Mouse (Mus musculus): ENCODE measurements around the gene Itgb4.
A peak's percentile ranks its signal among the peaks of the same experiment; 100 is the strongest.

Gene Itgb4

GRCm38 (mm10) chr11:116030088-116030897 is 55.8 kb downstream of the Itgb4 start, which contains the start of gene Unk:
Gene Unk, plus strand, starts transcription at chr11:116030322.
- DNase-seq, result peak; percentile 92

GRCm38 (mm10) chr11:116030898-116031845 is 56.7 kb downstream of the Itgb4 start:
- no peak for DNase-seq

GRCm38 (mm10) chr11:116034584-116034983 is 60.1 kb downstream of the Itgb4 start:
- no peak for DNase-seq

- DNase-seq, result no peak
Observed at GRCm38 (mm10) chr11:116036671-116037070, 62.2 kb downstream of the Itgb4 start.

GRCm38 (mm10) chr11:116037826-116038225 is 63.3 kb downstream of the Itgb4 start:
- no peak for DNase-seq

DNA sequence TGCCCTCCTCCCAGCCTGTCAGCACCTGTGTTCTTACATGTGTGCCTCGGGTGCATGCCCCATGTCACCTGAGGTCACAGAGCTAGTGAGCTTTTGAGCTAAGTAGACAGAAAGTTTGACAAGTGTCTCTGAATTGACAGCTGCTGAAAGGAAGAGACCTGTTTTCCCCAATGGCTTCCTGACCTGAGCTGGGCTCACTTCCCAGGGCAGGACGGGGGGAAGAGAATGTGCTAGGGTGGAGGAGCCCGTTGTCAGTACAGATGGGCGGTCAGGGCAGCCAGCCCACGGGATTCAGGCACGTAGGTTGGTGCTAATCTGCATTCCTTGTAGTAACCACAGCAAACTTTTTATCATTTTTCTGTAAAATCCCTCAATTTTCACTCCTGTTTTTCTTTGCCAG is 66.1 kb downstream of the Itgb4 start:
- DNase-seq, result no peak

- DNase-seq, result no peak
Observed at GRCm38 (mm10) chr11:116041833-116042232, 67.3 kb downstream of the Itgb4 start.

- DNase-seq, result no peak
Observed at GRCm38 (mm10) chr11:116042372-116043138, 68.0 kb downstream of the Itgb4 start.

GRCm38 (mm10) chr11:116043286-116043685 is 68.8 kb downstream of the Itgb4 start:
- DNase-seq, result no peak

DNA sequence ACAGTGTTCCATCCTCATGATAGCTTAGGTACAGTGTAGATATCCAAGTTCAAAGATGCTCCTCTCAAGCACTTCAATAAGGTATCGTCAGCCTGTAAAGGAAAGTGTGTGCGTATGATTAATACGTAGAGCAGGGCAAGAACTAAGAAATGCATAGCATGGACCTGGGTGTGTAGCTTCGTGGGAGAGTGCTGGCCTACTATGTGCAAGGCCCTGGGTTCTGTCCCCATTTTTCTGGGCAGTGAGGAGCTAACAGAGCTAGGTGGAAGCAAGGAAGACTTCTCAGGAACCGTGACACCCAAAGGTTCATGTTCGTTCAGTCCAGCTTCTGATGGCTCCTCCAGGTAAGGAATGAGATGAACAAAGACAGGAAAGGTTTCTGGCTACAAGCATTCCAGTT is 70.7 kb downstream of the Itgb4 start:
- DNase-seq, result no peak

- DNase-seq, result no peak
Observed at GRCm38 (mm10) chr11:116049610-116050009, 75.1 kb downstream of the Itgb4 start.

- DNase-seq, result no peak
Observed at GRCm38 (mm10) chr11:116050196-116050595, 75.7 kb downstream of the Itgb4 start.

DNA sequence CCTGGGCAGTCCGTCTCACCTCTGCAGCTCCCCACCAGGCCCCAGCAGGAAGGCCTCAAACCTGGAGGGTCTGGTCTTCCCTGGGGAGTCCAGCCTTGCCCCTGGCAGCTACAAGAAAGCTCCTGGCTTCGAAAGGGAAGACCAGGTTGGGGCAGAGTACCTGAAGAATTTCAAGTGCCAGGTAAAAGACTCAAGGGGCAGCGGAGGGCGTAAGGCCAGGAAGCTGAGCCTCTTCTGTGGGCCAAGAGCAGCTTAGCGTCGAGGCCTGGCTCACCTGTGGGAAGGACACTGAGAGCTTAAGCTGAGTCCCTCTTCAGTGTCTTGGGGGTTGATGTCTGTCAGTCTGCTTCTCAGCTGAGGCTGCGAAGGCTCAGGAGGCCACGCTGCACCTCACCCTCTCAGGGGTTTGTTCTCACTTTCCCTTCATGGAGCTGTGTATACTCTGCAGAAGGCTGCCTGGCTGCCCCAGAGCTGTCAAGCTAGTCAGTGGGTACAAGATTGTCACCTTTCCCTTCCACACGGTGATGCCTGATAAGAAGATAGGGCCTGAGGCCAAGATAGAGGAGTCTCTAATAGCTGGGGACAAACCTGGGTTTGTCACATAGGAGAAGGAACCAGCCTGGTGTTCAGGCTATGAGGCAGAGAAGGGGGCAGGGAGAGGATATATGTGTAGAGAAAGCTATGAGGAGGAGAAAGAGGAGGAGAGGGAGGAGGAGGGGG is 79.2 kb downstream of the Itgb4 start:
- DNase-seq, result no peak

DNA sequence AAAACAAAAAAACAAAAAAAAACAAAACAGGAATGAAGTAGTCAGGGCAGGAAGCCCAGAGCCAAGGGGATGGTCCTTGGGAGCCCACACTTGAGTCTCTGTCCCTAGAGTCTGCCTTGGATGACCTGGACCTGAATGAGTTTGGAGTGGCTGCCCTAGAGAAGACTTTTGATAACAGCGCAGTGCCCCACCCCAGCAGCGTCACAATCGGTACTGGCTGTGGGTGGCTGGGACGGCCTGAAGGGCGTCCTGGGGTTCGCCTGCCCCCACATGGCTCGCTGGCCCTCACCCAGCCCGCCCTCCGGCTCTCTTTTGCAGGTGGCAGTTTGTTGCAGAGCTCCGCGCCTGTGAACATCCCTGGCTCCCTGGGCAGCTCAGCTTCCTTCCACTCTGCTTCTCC is 81.4 kb downstream of the Itgb4 start:
- DNase-seq, result no peak

DNA sequence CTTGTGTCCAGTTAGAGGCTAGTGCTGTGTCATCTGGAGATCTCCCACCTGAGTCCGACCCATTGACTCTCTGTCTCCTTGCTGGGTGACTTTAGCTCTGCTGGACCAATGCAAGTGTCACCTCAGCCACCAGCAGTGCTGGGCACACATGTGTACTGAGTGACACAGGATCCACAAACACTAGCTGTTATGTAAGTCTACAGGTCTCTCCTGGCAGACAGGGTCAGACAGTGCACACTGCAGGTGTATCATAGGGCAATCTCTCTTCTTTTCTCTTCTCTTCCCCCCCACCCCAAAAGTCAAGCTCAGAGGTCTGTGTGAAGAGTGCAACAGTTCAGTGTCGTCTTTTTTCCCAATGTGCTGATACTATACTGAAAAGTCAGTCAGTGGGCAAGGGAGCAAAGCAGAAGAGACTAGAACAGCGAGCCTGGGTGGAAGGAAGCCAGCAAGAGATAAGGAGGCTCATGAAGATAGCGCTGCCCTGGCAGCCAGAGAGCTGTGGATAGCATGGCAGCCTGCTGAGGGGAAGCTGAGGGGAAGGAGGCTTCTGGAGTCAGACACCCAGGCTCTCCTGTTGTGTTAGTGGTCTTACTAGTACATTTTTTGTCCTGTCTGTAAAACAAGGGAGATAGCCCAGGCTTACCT is 82.8 kb downstream of the Itgb4 start:
- no peak for DNase-seq
